Mouse (Mus musculus) embryonic fibroblast, embryonic 13.5 days (primary cell): Measurements from ENCODE around the gene Mmrn2.

Source experiments
- CTCF ChIP-seq: IDR thresholded peaks from 2 replicates; pipeline ENCODE4 v1.5.1; 2011; ENCODE audit warnings: mild to moderate bottlenecking, control low read depth, low read length, moderate library complexity, borderline replicate concordance; ENCODE audit not compliant: insufficient read depth
- POLR2A ChIP-seq: IDR thresholded peaks from 2 replicates; pipeline ENCODE4 v1.6.1; 2011; ENCODE audit warnings: low read depth, mild to moderate bottlenecking, control low read depth, low read length, moderate library complexity

GRCm38 (mm10) chr14:34400021-34400420, 24.8 kb downstream of the Mmrn2 start:
- TF ChIP-seq POLR2A, result no peak
- no peak for TF ChIP-seq CTCF
